Mouse (Mus musculus) spleen, postnatal 36 days (tissue): ENCODE data around the gene Ghr.

Experiments used
- DNase-seq, 2 experiments: peaks; one replicate each; pipeline ENCODE4 v3.0.0; 2022; ENCODE audit warnings: low spot score in 2 of 2, mixed read lengths in 1 of 2

Ghr gene

GRCm38 (mm10) chr15:3383788-3384187 lies 199.5 kb downstream of the Ghr start:
- DNase-seq: no peak

- DNase-seq: no peak
Measured at GRCm38 (mm10) chr15:3381413-3381812, 201.9 kb downstream of the Ghr start.

- no peak for DNase-seq
Measured at GRCm38 (mm10) chr15:3368261-3368832, 214.9 kb downstream of the Ghr start.

GRCm38 (mm10) chr15:3356073-3356766 lies 227.1 kb downstream of the Ghr start:
- DNase-seq: no peak

- no peak for DNase-seq
Measured at GRCm38 (mm10) chr15:3353696-3354095, 229.6 kb downstream of the Ghr start.

GRCm38 (mm10) chr15:3349306-3350064 lies 233.8 kb downstream of the Ghr start:
- DNase-seq: no peak

GRCm38 (mm10) chr15:3346682-3347081 lies 236.6 kb downstream of the Ghr start:
- DNase-seq: no peak

- no peak for DNase-seq
Measured at GRCm38 (mm10) chr15:3344555-3344954, 238.7 kb downstream of the Ghr start.

GRCm38 (mm10) chr15:3341806-3342582 lies 241.3 kb downstream of the Ghr start:
- no peak for DNase-seq

GRCm38 (mm10) chr15:3339847-3340246 lies 243.4 kb downstream of the Ghr start:
- no peak for DNase-seq

GRCm38 (mm10) chr15:3332517-3332916 lies 250.8 kb downstream of the Ghr start:
- DNase-seq: no peak

GRCm38 (mm10) chr15:3331813-3332212 lies 251.5 kb downstream of the Ghr start:
- DNase-seq: no peak

GRCm38 (mm10) chr15:3330291-3330690 lies 253.0 kb downstream of the Ghr start:
- no peak for DNase-seq

- no peak for DNase-seq
Measured at GRCm38 (mm10) chr15:3323041-3323440, 260.3 kb downstream of the Ghr start.

- DNase-seq: no peak
Measured at GRCm38 (mm10) chr15:3319929-3320328, 263.4 kb downstream of the Ghr start.

GRCm38 (mm10) chr15:3316617-3317016 lies 266.7 kb downstream of the Ghr start:
- no peak for DNase-seq

GRCm38 (mm10) chr15:3312937-3313336 lies 270.4 kb downstream of the Ghr start:
- DNase-seq: no peak

- no peak for DNase-seq
Measured at GRCm38 (mm10) chr15:3309856-3310255, 273.4 kb downstream of the Ghr start.

- DNase-seq: no peak
Measured at GRCm38 (mm10) chr15:3303426-3303825, 279.9 kb downstream of the Ghr start, which contains the start of gene Ccdc152. Ccdc152 (minus strand) TSS chr15:3303526.

GRCm38 (mm10) chr15:3300361-3301100 lies 282.8 kb downstream of the Ghr start:
- DNase-seq: no peak

- DNase-seq: no peak
Measured at GRCm38 (mm10) chr15:3297615-3298014, 285.7 kb downstream of the Ghr start.
